Mouse (Mus musculus): ENCODE measurements at regions not wholly inside any gene's neighbourhood (a gene's known extent, or its start where the extent isn't known, plus 50 kb on each side); places are given as distances from the start of the nearest gene placed in this dataset.

GRCm38 (mm10) chr13:79885959-79886358 lies 997.2 kb upstream of the Arrdc3 start:
- TF ChIP-seq CTCF (conservative IDR thresholded peaks at IDR 0.05; ENCODE audit: low read length) (no peak), POU5F1 (IDR thresholded peaks at IDR 0.05; ENCODE audit: borderline replicate concordance, low read length) (no peak), NANOG (IDR thresholded peaks at IDR 0.05; ENCODE audit: borderline replicate concordance, low read length) (no peak)
